Mouse (Mus musculus) CH12.LX (cell line): ENCODE measurements around the gene Nemp2.

Experiments
- CTCF ChIP-seq, 2 experiments: IDR thresholded peaks in 1 of 2; conservative IDR thresholded peaks in 1 of 2; 2 replicates each; pipeline ENCODE4 v1.5.1; 2011 to 2012; ENCODE audit warnings: low read depth in 2 of 2, low read length in 2 of 2, improper control_type of control experiment in 1 of 2, inconsistent platforms in 1 of 2, mild to moderate bottlenecking in 1 of 2, moderate library complexity in 1 of 2
- EP300 ChIP-seq: IDR thresholded peaks from 2 replicates; pipeline ENCODE4 v1.6.1; 2011; ENCODE audit warnings: low read length, improper control_type of control experiment
- MXI1 ChIP-seq: IDR thresholded peaks from 2 replicates; pipeline ENCODE4 v1.6.1; 2011; ENCODE audit warnings: mild to moderate bottlenecking, low read depth, low read length, improper control_type of control experiment
- POLR2A ChIP-seq: IDR thresholded peaks from 2 replicates; pipeline ENCODE4 v1.6.1; 2011; ENCODE audit warnings: low read depth, mild to moderate bottlenecking, improper control_type of control experiment, low read length
- TBP ChIP-seq: conservative IDR thresholded peaks from 2 replicates; pipeline ENCODE4 v1.6.1; 2011; ENCODE audit warnings: low read depth, low read length, improper control_type of control experiment
- USF2 ChIP-seq: conservative IDR thresholded peaks from 2 replicates; pipeline ENCODE4 v1.6.1; 2011; ENCODE audit warnings: low read depth, low read length, improper control_type of control experiment

- TF ChIP-seq CTCF (conservative IDR thresholded peaks at IDR 0.05 in 1 of 2, IDR thresholded peaks at IDR 0.05 in 1 of 2; ENCODE audit: low read depth in 2 of 2, low read length in 2 of 2) = no peak
- no peak for TF ChIP-seq EP300
- TF ChIP-seq MXI1 = no peak
- no peak for TF ChIP-seq POLR2A
- no peak for TF ChIP-seq TBP
- TF ChIP-seq USF2 = no peak
Observed at GRCm38 (mm10) chr1:52683550-52683949, 53.0 kb downstream of the Nemp2 start.
